Mouse (Mus musculus) small intestine, adult 2 months (tissue): ENCODE results near the gene Clip3. TPM values are rescaled to one million over a fixed set of nuclear protein-coding genes. Genes with fewer than 3 reads are reported as not detected.

ENCODE experiments used
- H3K27ac ChIP-seq: fragments of 200-500 bp; 2 replicates; pipeline ENCODE4 v1.5.1; 2012; ENCODE audit warnings: low read depth, low read length, control low read depth, inconsistent platforms; ENCODE audit not compliant: insufficient read depth
- H3K27me3 ChIP-seq: fragments of 200-500 bp; 2 replicates; pipeline ENCODE4 v1.6.1; 2012; ENCODE audit warnings: mild to moderate bottlenecking, moderate library complexity, low read length, inconsistent platforms; ENCODE audit not compliant: control insufficient read depth, insufficient read depth
- H3K36me3 ChIP-seq: fragments of 200-500 bp; 2 replicates; pipeline ENCODE4 v1.6.1; 2012; ENCODE audit warnings: mild to moderate bottlenecking, low read length, control low read depth, inconsistent platforms; ENCODE audit not compliant: control insufficient read depth, insufficient read depth
- H3K4me1 ChIP-seq: fragments of 200-500 bp; 2 replicates; pipeline ENCODE4 v1.6.1; 2012; ENCODE audit warnings: low read length, inconsistent platforms, mixed read lengths; ENCODE audit not compliant: control insufficient read depth, insufficient read depth, insufficient read length
- H3K4me3 ChIP-seq: fragments of 200-500 bp; 2 replicates; pipeline ENCODE4 v1.5.1; 2012; ENCODE audit warnings: low read depth, mild to moderate bottlenecking, control low read depth, inconsistent platforms, low read length, moderate library complexity
- CTCF ChIP-seq: fragments of 200-500 bp; IDR thresholded peaks from 2 replicates; pipeline ENCODE4 v1.5.1; 2012; ENCODE audit warnings: low read depth, mild to moderate bottlenecking, control low read depth, inconsistent platforms, low read length, moderate library complexity, mixed read lengths; ENCODE audit not compliant: insufficient replicate concordance, insufficient read length; ENCODE audit errors: extremely low read depth
- POLR2A ChIP-seq: fragments of 200-500 bp; IDR thresholded peaks from 2 replicates; pipeline ENCODE4 v1.6.1; 2012; ENCODE audit warnings: low read depth, mild to moderate bottlenecking, control low read depth, inconsistent platforms, low read length, moderate library complexity
- WGBS: fragments of 180-500 bp; shearing (Covaris S2); methylation state at CpG from one replicate; pipeline ENCODE4 v1.1.7; 2018; 5-methylcytosine and 5-hydroxymethylcytosine counted together
- polyA plus RNA-seq: library from polyadenylated mRNA; depleted of rRNA; stranded (reverse); fragments of >200 nt; gene quantifications from 2 replicates; pipeline ENCODE4 v1.2.3, GENCODE M21; 2012

Gene Clip3
- polyA plus RNA-seq, 1 experiment: 9.0 TPM

- TF ChIP-seq POLR2A: no peak
- no peak for TF ChIP-seq CTCF
- Histone ChIP-seq H3K36me3 (0 out of 2 replicates have a peak, but pooled peaks cover 1% of the 10 kb centered on the region), H3K4me3 (no peak overlapping the region), H3K27me3 (no peaks in the 10 kb centered on the region), H3K4me1 (no peaks in the 10 kb centered on the region), H3K27ac (no peak overlapping the region)
- 85% methylated on average over 4 of the region's 4 CpGs for WGBS
These were observed 21.9 kb upstream of the Clip3 start for GRCm38 (mm10) chr7:30269641-30270040.

- H3K27ac ChIP-seq: no peak overlapping the region
- no peaks in the 10 kb centered on the region for H3K4me1 ChIP-seq
- no peaks in the 10 kb centered on the region for H3K27me3 ChIP-seq
- no peaks in the 10 kb centered on the region for H3K36me3 ChIP-seq
- no peak overlapping the region for H3K4me3 ChIP-seq
- 80% methylated on average over 6 of the region's 6 CpGs for WGBS
- TF ChIP-seq POLR2A: no peak
- no peak for TF ChIP-seq CTCF
These were observed 17.1 kb upstream of the Clip3 start for GRCm38 (mm10) chr7:30274383-30274782.

GRCm38 (mm10) chr7:30278911-30279310 is 12.6 kb upstream of the Clip3 start:
- no peak for TF ChIP-seq POLR2A
- TF ChIP-seq CTCF: no peak
- no peak overlapping the region for H3K4me3 ChIP-seq
- peaks cover 2% of the 10 kb centered on the region for H3K4me1 ChIP-seq
- no peaks in the 10 kb centered on the region for H3K36me3 ChIP-seq
- no peaks in the 10 kb centered on the region for H3K27me3 ChIP-seq
- WGBS: 46% methylated on average over 2 of the region's 2 CpGs
- no peak overlapping the region for H3K27ac ChIP-seq

- no peak overlapping the region for H3K27ac ChIP-seq
- peak overlapping the region; percentile 95 for H3K4me3 ChIP-seq
- TF ChIP-seq POLR2A (no peak), CTCF (no peak)
- no peaks in the 10 kb centered on the region for H3K36me3 ChIP-seq
- H3K4me1 ChIP-seq: peaks cover 2% of the 10 kb centered on the region
- 1% methylated on average over 6 of the region's 6 CpGs for WGBS
- no peaks in the 10 kb centered on the region for H3K27me3 ChIP-seq
These were observed 12.0 kb upstream of the Clip3 start for GRCm38 (mm10) chr7:30279536-30279935.

GRCm38 (mm10) chr7:30279951-30280669 is 11.4 kb upstream of the Clip3 start, which contains the start of the genes Thap8 and Wdr62:
TSS of gene Thap8 (plus strand) at chr7:30280094.
TSS of gene Wdr62 (minus strand) at chr7:30280419.
- Histone ChIP-seq H3K27ac (peak within 1 kb of the TSS; percentile 99), H3K27me3 (no peaks in the 10 kb centered on the region), H3K4me3 (peak within 1 kb of the TSS; percentile 95), H3K36me3 (no peaks in the 10 kb centered on the region), H3K4me1 (peaks cover 2% of the 10 kb centered on the region)
- TF ChIP-seq CTCF (no peak), POLR2A (no peak)
- under 1% methylated on average over 49 of the region's 49 CpGs for WGBS

GRCm38 (mm10) chr7:30280670-30281138 is 10.8 kb upstream of the Clip3 start:
- no peaks in the 10 kb centered on the region for H3K36me3 ChIP-seq
- H3K4me1 ChIP-seq: peaks cover 2% of the 10 kb centered on the region
- 1% methylated on average over 20 of the region's 20 CpGs for WGBS
- peak overlapping the region; percentile 95 for H3K4me3 ChIP-seq
- no peaks in the 10 kb centered on the region for H3K27me3 ChIP-seq
- TF ChIP-seq CTCF (no peak), POLR2A (no peak)
- peak overlapping the region; percentile 99 for H3K27ac ChIP-seq

- no peak for TF ChIP-seq CTCF
- no peak for TF ChIP-seq POLR2A
- H3K4me3 ChIP-seq: no peak overlapping the region
- H3K27me3 ChIP-seq: no peaks in the 10 kb centered on the region
- H3K36me3 ChIP-seq: no peaks in the 10 kb centered on the region
- WGBS: 71% methylated on average over 4 of the region's 4 CpGs
- H3K4me1 ChIP-seq: peaks cover 2% of the 10 kb centered on the region
- no peak overlapping the region for H3K27ac ChIP-seq
These were observed 10.0 kb upstream of the Clip3 start for GRCm38 (mm10) chr7:30281522-30281921.

- 82% methylated on average over 7 of the region's 7 CpGs for WGBS
- H3K4me1 ChIP-seq: peaks cover 2% of the 10 kb centered on the region
- H3K4me3 ChIP-seq: no peak overlapping the region
- no peak overlapping the region for H3K27ac ChIP-seq
- no peaks in the 10 kb centered on the region for H3K36me3 ChIP-seq
- TF ChIP-seq CTCF (no peak), POLR2A (no peak)
- H3K27me3 ChIP-seq: no peaks in the 10 kb centered on the region
These were observed 8.8 kb upstream of the Clip3 start for GRCm38 (mm10) chr7:30282740-30283139.
